Mouse (Mus musculus): ENCODE data around the gene Arpc5. TPM values are rescaled to one million over a fixed set of nuclear protein-coding genes. Genes with fewer than 3 reads are reported as not detected.
"Not testable (repeated sequence)": the region's sequence is repeated elsewhere in the genome, so short reads cannot be mapped to it uniquely, and the experiment has no call there.

Arpc5 gene
- polyA plus RNA-seq, 1 experiment from 2014 or later = 320 TPM

- no peak overlapping the region for H3K4me3 ChIP-seq
- H3K9ac ChIP-seq = no peak overlapping the region
- no peak for ATAC-seq (ENCODE audit: low FRiP score, low read depth)
- H3K27ac ChIP-seq = no peak overlapping the region
- no peaks in the 10 kb centered on the region for H3K9me3 ChIP-seq
- H3K27me3 ChIP-seq (replicated peaks) = no peaks in the 10 kb centered on the region
- WGBS = 75% methylated on average over 9 of the region's 9 CpGs
- peaks cover 6% of the 10 kb centered on the region; the same call in 1 of the 2 replicates for H3K4me1 ChIP-seq
- no peaks in the 10 kb centered on the region for H3K36me3 ChIP-seq
- H3K4me2 ChIP-seq (replicated peaks) = no peak overlapping the region
Measured at GRCm38 (mm10) chr1:152749276-152749675, 17.1 kb upstream of the Arpc5 start.

DNA sequence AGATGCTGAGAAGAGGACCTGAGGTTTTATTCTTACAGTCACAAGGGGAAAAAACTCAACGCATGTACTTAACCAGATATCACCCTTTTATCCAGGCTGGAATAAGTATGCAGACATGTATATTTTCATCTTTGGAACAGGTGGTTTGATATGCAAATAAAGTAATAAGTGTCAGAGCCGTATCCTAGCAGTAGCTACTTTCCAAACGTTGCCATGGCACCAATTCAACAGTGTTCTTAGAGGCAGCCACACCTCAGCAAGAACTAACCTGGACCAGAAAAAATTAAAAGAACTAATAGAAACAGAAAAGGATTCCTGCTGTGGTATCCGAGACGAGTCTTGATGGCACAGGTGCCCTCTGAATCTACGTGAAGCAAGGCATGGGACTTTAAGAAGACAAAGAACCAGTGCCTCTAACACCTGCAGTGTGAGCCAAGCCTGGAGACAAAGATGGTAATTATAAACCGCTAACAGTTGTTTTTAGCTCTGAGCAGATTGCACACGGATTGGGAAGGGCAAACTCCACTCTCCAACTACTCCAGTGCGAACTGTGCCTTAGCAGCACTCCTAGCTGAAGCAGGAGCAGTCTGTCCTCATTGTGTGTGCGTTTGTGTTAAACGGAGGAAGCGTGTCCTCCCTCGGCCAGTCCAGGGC, 15.9 kb upstream of the Arpc5 start, which contains the start of gene Apobec4:
Gene Apobec4, plus strand, starts transcription at position 240 of the 654 bp plus-strand sequence.
- Histone ChIP-seq H3K4me3 (no peak within 1 kb of the TSS), H3K27me3 (replicated peaks) (no peaks in the 10 kb centered on the region), H3K4me2 (replicated peaks) (no peak within 1 kb of the TSS), H3K27ac (no peak within 1 kb of the TSS), H3K9me3 (no peaks in the 10 kb centered on the region), H3K9ac (no peak within 1 kb of the TSS), H3K4me1 (peaks cover 6% of the 10 kb centered on the region; the same call in 1 of the 2 replicates), H3K36me3 (no peaks in the 10 kb centered on the region)
- 62% methylated on average over 13 of the region's 13 CpGs for WGBS
- ATAC-seq (ENCODE audit: low FRiP score, low read depth) = no peak

- H3K36me3 ChIP-seq = no peaks in the 10 kb centered on the region
- no peak overlapping the region for H3K4me2 ChIP-seq (replicated peaks)
- 90% methylated on average over 2 of the region's 2 CpGs for WGBS
- no peak overlapping the region for H3K9ac ChIP-seq
- no peak overlapping the region for H3K4me3 ChIP-seq
- peaks cover 6% of the 10 kb centered on the region; the same call in 1 of the 2 replicates for H3K4me1 ChIP-seq
- ATAC-seq (ENCODE audit: low FRiP score, low read depth) = no peak
- no peaks in the 10 kb centered on the region for H3K9me3 ChIP-seq
- no peak overlapping the region for H3K27ac ChIP-seq
- no peaks in the 10 kb centered on the region for H3K27me3 ChIP-seq (replicated peaks)
Measured at GRCm38 (mm10) chr1:152761791-152762190, 4.6 kb upstream of the Arpc5 start.

DNA sequence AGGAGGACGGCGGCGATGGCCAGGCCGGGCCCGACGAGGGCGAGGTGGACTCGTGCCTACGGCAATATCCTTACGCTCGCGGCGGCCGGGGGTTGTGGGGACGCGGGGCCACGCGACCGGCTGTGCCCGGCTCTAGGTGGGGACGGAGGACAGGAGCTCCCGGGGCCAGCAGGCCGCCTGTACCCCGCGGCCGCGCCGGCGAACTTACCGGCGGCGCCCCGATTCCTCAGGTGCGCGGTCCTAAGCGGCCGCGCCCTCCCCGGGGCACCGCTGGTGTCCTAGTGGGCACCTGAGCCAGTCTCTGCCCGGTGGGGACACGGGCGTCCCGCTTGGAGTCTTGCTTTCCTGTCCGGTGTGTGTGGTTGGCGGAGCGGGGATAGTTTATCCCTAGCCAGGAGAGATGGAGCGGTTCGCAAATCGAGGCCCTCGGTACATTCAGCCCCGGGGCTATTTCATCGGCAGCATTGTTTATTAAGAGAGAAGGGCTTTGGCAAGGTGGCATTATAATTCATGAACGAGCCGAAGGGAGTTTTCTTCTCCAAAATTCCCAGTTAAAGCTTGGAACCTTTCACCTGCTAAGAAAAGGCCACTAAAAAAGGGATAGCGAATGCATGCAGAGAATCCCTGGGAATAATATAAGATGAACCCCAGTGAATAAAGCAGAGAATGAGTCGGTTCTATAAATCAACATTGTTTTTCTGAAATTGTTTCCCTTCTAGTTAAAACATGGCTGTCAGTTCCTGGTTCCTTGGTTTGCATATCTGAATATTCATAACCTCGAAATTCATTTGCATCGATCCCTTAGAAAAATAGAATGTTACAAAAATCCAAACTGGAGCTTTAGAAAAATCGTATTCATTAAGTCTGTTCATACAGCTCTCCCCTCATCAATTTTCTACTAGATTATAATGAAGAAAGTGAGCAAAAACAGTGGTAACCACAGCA, 734 bp downstream of the Arpc5 start:
- Histone ChIP-seq H3K27me3 (replicated peaks) (no peaks in the 10 kb centered on the region), H3K27ac (peak overlapping the region; percentile 79), H3K36me3 (peaks cover 15% of the 10 kb centered on the region), H3K4me2 (replicated peaks) (peak overlapping the region; percentile 93), H3K4me3 (peak overlapping the region; percentile 95), H3K9me3 (no peaks in the 10 kb centered on the region), H3K9ac (peak overlapping the region; percentile 93), H3K4me1 (peaks cover 6% of the 10 kb centered on the region)
- ATAC-seq (ENCODE audit: low FRiP score, low read depth) = peak; percentile 70
- under 1% methylated on average over 60 of the region's 60 CpGs for WGBS

GRCm38 (mm10) chr1:152767749-152768488, 1.6 kb downstream of the Arpc5 start:
- Histone ChIP-seq H3K4me1 (peaks cover 6% of the 10 kb centered on the region), H3K27me3 (replicated peaks) (no peaks in the 10 kb centered on the region), H3K27ac (no peak overlapping the region), H3K9ac (peak overlapping the region; percentile 93; the same call in 1 of the 2 replicates), H3K4me3 (peak overlapping the region; percentile 95), H3K4me2 (replicated peaks) (peak overlapping the region; percentile 93), H3K9me3 (no peaks in the 10 kb centered on the region), H3K36me3 (peaks cover 23% of the 10 kb centered on the region)
- no peak for ATAC-seq (ENCODE audit: low FRiP score, low read depth)
- 9% methylated on average over 5 of the region's 5 CpGs for WGBS

DNA sequence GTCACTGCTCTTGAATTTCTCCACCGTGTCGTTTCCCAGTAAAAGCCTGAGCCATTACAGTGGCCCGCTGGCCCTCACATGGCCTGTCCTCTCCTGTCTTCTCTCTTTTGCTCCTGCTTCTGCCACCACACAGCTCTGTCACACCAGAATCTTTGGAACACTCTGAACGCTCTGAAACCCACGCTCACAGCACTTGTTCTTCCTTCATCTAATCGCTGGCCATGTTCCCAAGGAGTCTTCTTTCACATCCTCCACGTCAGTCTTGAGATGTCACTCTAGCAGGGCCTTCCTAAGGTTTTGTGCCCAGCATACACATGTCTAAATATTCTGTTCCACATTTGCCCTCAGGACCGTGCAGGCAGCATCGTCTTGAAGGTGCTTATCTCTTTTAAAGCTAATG, 4.7 kb downstream of the Arpc5 start:
- H3K9ac ChIP-seq = no peak overlapping the region
- no peak overlapping the region for H3K27ac ChIP-seq
- peaks cover 45% of the 10 kb centered on the region for H3K36me3 ChIP-seq
- no peaks in the 10 kb centered on the region for H3K27me3 ChIP-seq (replicated peaks)
- no peak overlapping the region for H3K4me3 ChIP-seq
- H3K4me2 ChIP-seq (replicated peaks) = no peak overlapping the region
- H3K4me1 ChIP-seq = no peaks in the 10 kb centered on the region; the same call in 1 of the 2 replicates
- no peaks in the 10 kb centered on the region for H3K9me3 ChIP-seq
- 93% methylated on average over 9 of the region's 9 CpGs for WGBS
- no peak for ATAC-seq (ENCODE audit: low FRiP score, low read depth)

DNA sequence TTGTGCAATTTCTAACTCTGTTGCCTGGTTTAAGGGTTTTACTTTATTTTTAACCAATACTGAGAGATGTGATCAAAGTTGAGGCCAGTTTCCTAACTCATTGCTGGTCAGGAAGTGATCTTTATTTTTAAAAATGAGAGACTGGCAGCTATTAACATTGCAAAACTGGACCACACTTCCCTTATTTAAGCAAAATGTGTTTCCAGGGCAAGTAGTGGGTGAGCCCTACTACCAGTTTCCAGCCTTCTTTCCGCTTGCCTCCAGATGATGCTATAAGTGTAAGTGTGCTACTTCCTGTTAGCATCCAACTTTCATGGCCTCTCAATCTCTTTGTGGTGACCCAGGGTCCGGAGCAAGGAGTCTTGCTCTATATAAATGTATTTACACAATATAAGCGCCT, 8.3 kb downstream of the Arpc5 start:
- H3K4me3 ChIP-seq; H3K27ac ChIP-seq; H3K4me2 ChIP-seq (replicated peaks); ATAC-seq (ENCODE audit: low FRiP score, low read depth); H3K9me3 ChIP-seq; H3K4me1 ChIP-seq; H3K9ac ChIP-seq; H3K27me3 ChIP-seq (replicated peaks): not testable (repeated sequence)
- H3K36me3 ChIP-seq = peaks cover 54% of the 10 kb centered on the region
- WGBS = 91% methylated on average over 3 of the region's 3 CpGs

- no peaks in the 10 kb centered on the region for H3K27me3 ChIP-seq (replicated peaks)
- H3K9ac ChIP-seq = no peak overlapping the region
- H3K4me2 ChIP-seq (replicated peaks) = no peak overlapping the region
- no peaks in the 10 kb centered on the region for H3K4me1 ChIP-seq
- 40% methylated on average over 10 of the region's 10 CpGs for WGBS
- 0 out of 2 replicates have a peak, but pooled peaks have one; percentile 33 for ATAC-seq (ENCODE audit: low FRiP score, low read depth)
- no peaks in the 10 kb centered on the region for H3K9me3 ChIP-seq
- H3K36me3 ChIP-seq = peaks cover 19% of the 10 kb centered on the region
- no peak overlapping the region for H3K4me3 ChIP-seq
- no peak overlapping the region for H3K27ac ChIP-seq
Measured at GRCm38 (mm10) chr1:152779071-152779737, 12.9 kb downstream of the Arpc5 start.

DNA sequence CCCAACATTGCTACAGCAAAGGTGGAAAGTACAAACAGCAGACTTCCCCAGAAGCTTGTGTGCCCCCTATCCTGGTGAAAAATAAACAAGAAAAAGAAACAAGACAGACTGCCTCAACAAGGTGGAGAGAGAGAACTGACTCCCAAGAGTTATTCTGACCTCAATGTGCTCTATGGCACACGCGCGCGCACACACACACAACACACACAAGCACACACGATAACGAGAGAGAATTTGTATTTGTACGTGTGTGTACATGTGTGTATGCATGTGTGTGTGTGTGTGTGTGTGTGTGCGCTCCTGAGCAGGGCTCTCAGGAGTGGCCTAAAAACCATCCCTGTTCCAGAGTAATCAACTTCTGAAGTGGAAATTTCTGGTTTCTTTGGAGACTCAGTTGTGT, 18.3 kb downstream of the Arpc5 start:
- H3K9me3 ChIP-seq = no peaks in the 10 kb centered on the region
- no peak for ATAC-seq (ENCODE audit: low FRiP score, low read depth)
- WGBS = 97% methylated on average over 8 of the region's 8 CpGs
- no peak overlapping the region for H3K9ac ChIP-seq
- H3K4me3 ChIP-seq = no peak overlapping the region
- no peaks in the 10 kb centered on the region for H3K36me3 ChIP-seq
- H3K4me2 ChIP-seq (replicated peaks) = no peak overlapping the region
- H3K27ac ChIP-seq = no peak overlapping the region
- H3K4me1 ChIP-seq = no peaks in the 10 kb centered on the region
- no peaks in the 10 kb centered on the region for H3K27me3 ChIP-seq (replicated peaks)

- ATAC-seq (ENCODE audit: low FRiP score, low read depth); H3K4me1 ChIP-seq; H3K27ac ChIP-seq; H3K36me3 ChIP-seq; H3K4me3 ChIP-seq; H3K4me2 ChIP-seq (replicated peaks); H3K9me3 ChIP-seq; H3K9ac ChIP-seq; H3K27me3 ChIP-seq (replicated peaks): not testable (repeated sequence)
- WGBS = 87% methylated on average over 3 of the region's 3 CpGs
Measured at GRCm38 (mm10) chr1:152785446-152785845, 19.1 kb downstream of the Arpc5 start.

DNA sequence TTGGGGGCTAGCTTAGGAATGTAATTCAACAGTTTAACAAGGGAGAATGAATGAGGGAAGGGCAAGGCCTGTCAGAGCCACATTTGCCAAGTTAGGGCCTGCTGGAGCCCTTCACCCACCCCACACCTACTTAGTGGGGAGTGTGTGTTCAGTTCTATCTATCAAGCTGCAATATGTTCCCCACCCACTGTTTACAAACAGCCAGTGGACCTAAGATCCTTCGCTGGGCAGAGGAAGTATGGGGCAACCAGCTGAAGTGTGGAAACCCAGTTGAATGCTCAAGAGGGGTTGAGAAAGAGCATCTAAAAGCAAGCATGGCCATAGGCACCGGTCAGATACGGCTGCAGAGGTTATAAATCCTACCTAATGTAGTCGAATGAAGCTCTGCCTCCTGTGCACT, 20.6 kb downstream of the Arpc5 start:
- no peak overlapping the region for H3K9ac ChIP-seq
- H3K4me3 ChIP-seq = no peak overlapping the region
- H3K27me3 ChIP-seq (replicated peaks) = no peaks in the 10 kb centered on the region
- no peak for ATAC-seq (ENCODE audit: low FRiP score, low read depth)
- H3K27ac ChIP-seq = no peak overlapping the region
- no peaks in the 10 kb centered on the region for H3K9me3 ChIP-seq
- H3K4me1 ChIP-seq = 0 out of 2 replicates have a peak, but pooled peaks cover 10% of the 10 kb centered on the region
- 87% methylated on average over 4 of the region's 4 CpGs for WGBS
- H3K4me2 ChIP-seq (replicated peaks) = no peak overlapping the region
- no peaks in the 10 kb centered on the region for H3K36me3 ChIP-seq
